8 mouse cellular contexts compared by ENCODE assay signal in genomic region chr17:27761639-27762336, GRCm38 (mm10). TPM values are rescaled to one million over a fixed set of nuclear protein-coding genes. Genes with fewer than 3 reads are reported as not detected.
A peak's percentile ranks its signal among the peaks of the same experiment; 100 is the strongest.
DNase-seq lines count a peak whose midpoint lies in the region; ATAC-seq lines count a peak whose summit lies in the region.

No protein-coding gene starts in this region.

- peak; percentile 62 for DNase-seq in NIH3T3 (ENCODE audit: low read depth)
- DNase-seq in cerebellum, postnatal 14 days = peak; percentile 93 to 96
- peak; percentile 81 to 93 for DNase-seq in frontal cortex, postnatal 36 days (ENCODE audit: low spot score in 2 of 2)
- peak; percentile 89 for DNase-seq in left cerebral cortex, adult 11 months (ENCODE audit: low spot score)
- peak; percentile 79 to 84 for DNase-seq in lung, postnatal 4 days
- peak; percentile 92 for DNase-seq in right cerebral cortex, adult 18-20 months
- DNase-seq in urinary bladder, postnatal 4 days (ENCODE audit: low spot score in 2 of 2) = peak; percentile 61 to 81

- H3K27ac ChIP-seq in hindbrain, embryonic 16.5 days (ENCODE audit: low read depth, low read length) = no peak overlapping the region

- no peaks in the 10 kb centered on the region for H3K27me3 ChIP-seq in hindbrain, embryonic 16.5 days (replicated peaks; ENCODE audit: control insufficient read depth, insufficient read depth, low read length)

- 24% methylated on average over 9 of the region's 9 CpGs for WGBS in hindbrain, embryonic 16.5 days

- H3K9me3 ChIP-seq in hindbrain, embryonic 16.5 days (ENCODE audit: control insufficient read depth, low read length) = no peaks in the 10 kb centered on the region

- H3K4me1 ChIP-seq in hindbrain, embryonic 16.5 days (ENCODE audit: control insufficient read depth, insufficient read depth, low read depth, low read length) = peaks cover 7% of the 10 kb centered on the region; the same call in 1 of the 2 replicates

- H3K9ac ChIP-seq in hindbrain, embryonic 16.5 days (ENCODE audit: low read depth, low read length) = 0 out of 2 replicates have a peak overlapping the region, but pooled peaks have one; percentile 24

- peak; percentile 90 for ATAC-seq in hindbrain, embryonic 16.5 days

- H3K36me3 ChIP-seq in hindbrain, embryonic 16.5 days (ENCODE audit: control insufficient read depth, insufficient read depth, low read length) = peaks cover 9% of the 10 kb centered on the region

- H3K4me2 ChIP-seq in hindbrain, embryonic 16.5 days (ENCODE audit: low read length) = no peak overlapping the region

- H3K4me3 ChIP-seq in hindbrain, embryonic 16.5 days (ENCODE audit: low read length) = no peak overlapping the region

RNA-seq across cellular contexts. Expression of gene Spdef, which starts 33.0 kb away (rescaled TPM):
- polyA plus RNA-seq in hindbrain, embryonic 16.5 days (2015; fragmentation: Nextera tagmentation; extraction: Ambion mirVana) = 0.60 and 1.6 TPM in 2 replicates

RNA-seq across cellular contexts. Expression of gene D17Wsu92e, which starts 58.7 kb away (rescaled TPM):
- polyA plus RNA-seq in hindbrain, embryonic 16.5 days (2015; fragmentation: Nextera tagmentation; extraction: Ambion mirVana) = 9.9 and 10.3 TPM in 2 replicates
